Mouse (Mus musculus) forebrain, embryonic 12.5 days (tissue): ENCODE measurements at regions not wholly inside any gene's neighbourhood (a gene's known extent, or its start where the extent isn't known, plus 50 kb on each side); places are given as distances from the start of the nearest gene placed in this dataset.

Source experiments
- ATAC-seq: fragments of 200-750 bp; cut with Nextera tagmentation; 2 replicates; pipeline ENCODE4 v1.8.0; 2017; ENCODE audit warnings: moderate TSS enrichment; ENCODE audit not compliant: low FRiP score
- H3K27ac ChIP-seq: fragments of 300-500 bp; sonication (generic); 2 replicates; pipeline ENCODE4 v1.5.1; 2016; ENCODE audit warnings: mild to moderate bottlenecking
- H3K27me3 ChIP-seq: fragments of 300-500 bp; sonication (generic); 2 replicates; pipeline ENCODE4 v1.6.1; 2016; ENCODE audit warnings: mild to moderate bottlenecking
- H3K36me3 ChIP-seq: fragments of 300-500 bp; sonication (generic); replicated peaks from 2 replicates; pipeline ENCODE4 v1.6.1; 2016; ENCODE audit warnings: mild to moderate bottlenecking
- H3K4me1 ChIP-seq: fragments of 300-500 bp; sonication (generic); 2 replicates; pipeline ENCODE4 v1.6.1; 2016
- H3K4me2 ChIP-seq: fragments of 300-500 bp; sonication (generic); 2 replicates; pipeline ENCODE4 v1.6.1; 2016; ENCODE audit warnings: mild to moderate bottlenecking, moderate library complexity
- H3K4me3 ChIP-seq: fragments of 300-500 bp; sonication (generic); replicated peaks from 2 replicates; pipeline ENCODE4 v1.5.1; 2016; ENCODE audit warnings: mild to moderate bottlenecking
- H3K9ac ChIP-seq: fragments of 300-500 bp; sonication (generic); 2 replicates; pipeline ENCODE4 v1.6.1; 2016; ENCODE audit warnings: mild to moderate bottlenecking
- H3K9me3 ChIP-seq: fragments of 300-500 bp; sonication (generic); 2 replicates; pipeline ENCODE4 v1.6.1; 2016
- WGBS: fragments of 180-500 bp; shearing (Covaris S2); methylation state at CpG from one replicate; pipeline ENCODE4 v1.1.7; 2016; 5-methylcytosine and 5-hydroxymethylcytosine counted together

- ATAC-seq: no peak
- WGBS: 71% methylated on average over 5 of the region's 5 CpGs
- Histone ChIP-seq H3K4me1 (no peaks in the 10 kb centered on the region), H3K36me3 (no peaks in the 10 kb centered on the region), H3K9me3 (no peaks in the 10 kb centered on the region), H3K9ac (no peak overlapping the region), H3K27ac (no peak overlapping the region), H3K27me3 (no peaks in the 10 kb centered on the region), H3K4me3 (no peak overlapping the region), H3K4me2 (no peak overlapping the region)
These were observed 178.5 kb upstream of the Ntf3 start for GRCm38 (mm10) chr6:126345221-126345620.

- 66% methylated on average over 10 of the region's 10 CpGs for WGBS
- no peaks in the 10 kb centered on the region for H3K36me3 ChIP-seq
- H3K9me3 ChIP-seq: no peaks in the 10 kb centered on the region
- 0 out of 2 replicates have a peak, but pooled peaks cover 3% of the 10 kb centered on the region for H3K27me3 ChIP-seq
- H3K27ac ChIP-seq: no peak overlapping the region
- H3K4me3 ChIP-seq: no peak overlapping the region
- H3K4me2 ChIP-seq: no peak overlapping the region
- H3K4me1 ChIP-seq: no peaks in the 10 kb centered on the region
- H3K9ac ChIP-seq: no peak overlapping the region
- ATAC-seq: no peak
These were observed 173.4 kb upstream of the Ntf3 start for GRCm38 (mm10) chr6:126340098-126340610.

GRCm38 (mm10) chr6:126337711-126338110 lies 171.0 kb upstream of the Ntf3 start:
- no peak overlapping the region for H3K27ac ChIP-seq
- H3K36me3 ChIP-seq: no peaks in the 10 kb centered on the region
- ATAC-seq: no peak
- H3K9me3 ChIP-seq: no peaks in the 10 kb centered on the region
- 0 out of 2 replicates have a peak, but pooled peaks cover 3% of the 10 kb centered on the region for H3K27me3 ChIP-seq
- no peak overlapping the region for H3K4me2 ChIP-seq
- H3K4me3 ChIP-seq: no peak overlapping the region
- H3K9ac ChIP-seq: no peak overlapping the region
- WGBS: 90% methylated on average over 8 of the region's 8 CpGs
- H3K4me1 ChIP-seq: no peaks in the 10 kb centered on the region

- no peak overlapping the region for H3K4me3 ChIP-seq
- 0 out of 2 replicates have a peak, but pooled peaks cover 3% of the 10 kb centered on the region for H3K27me3 ChIP-seq
- H3K9ac ChIP-seq: no peak overlapping the region
- no peaks in the 10 kb centered on the region for H3K4me1 ChIP-seq
- no peaks in the 10 kb centered on the region for H3K36me3 ChIP-seq
- no peak overlapping the region for H3K27ac ChIP-seq
- WGBS: 72% methylated on average over 8 of the region's 8 CpGs
- H3K9me3 ChIP-seq: no peaks in the 10 kb centered on the region
- ATAC-seq: no peak
- H3K4me2 ChIP-seq: no peak overlapping the region
These were observed 167.5 kb upstream of the Ntf3 start for GRCm38 (mm10) chr6:126334258-126334657.

GRCm38 (mm10) chr6:126327187-126327586 lies 160.5 kb upstream of the Ntf3 start:
- no peaks in the 10 kb centered on the region for H3K9me3 ChIP-seq
- H3K4me3 ChIP-seq: no peak overlapping the region
- H3K27ac ChIP-seq: no peak overlapping the region
- no peaks in the 10 kb centered on the region for H3K4me1 ChIP-seq
- no peak overlapping the region for H3K4me2 ChIP-seq
- no peak for ATAC-seq
- H3K9ac ChIP-seq: no peak overlapping the region
- WGBS: 93% methylated on average over 2 of the region's 2 CpGs
- H3K36me3 ChIP-seq: no peaks in the 10 kb centered on the region
- no peaks in the 10 kb centered on the region for H3K27me3 ChIP-seq

GRCm38 (mm10) chr6:126318523-126318922 lies 151.8 kb upstream of the Ntf3 start:
- no peak for ATAC-seq
- WGBS: 67% methylated on average over 2 of the region's 2 CpGs

GRCm38 (mm10) chr6:126310786-126311480 lies 144.2 kb upstream of the Ntf3 start:
- Histone ChIP-seq H3K4me2 (no peak overlapping the region), H3K9ac (no peak overlapping the region), H3K4me3 (no peak overlapping the region), H3K27ac (no peak overlapping the region), H3K36me3 (no peaks in the 10 kb centered on the region), H3K27me3 (no peaks in the 10 kb centered on the region), H3K9me3 (no peaks in the 10 kb centered on the region), H3K4me1 (no peaks in the 10 kb centered on the region)
- 52% methylated on average over 3 of the region's 3 CpGs for WGBS
- no peak for ATAC-seq

More at GRCm38 (mm10) chr6:126318523-126318922, 151.8 kb upstream of the Ntf3 start:
- Histone ChIP-seq H3K4me1 (no peaks in the 10 kb centered on the region), H3K4me3 (no peak overlapping the region), H3K9ac (no peak overlapping the region), H3K36me3 (no peaks in the 10 kb centered on the region), H3K27ac (no peak overlapping the region), H3K9me3 (no peaks in the 10 kb centered on the region), H3K4me2 (no peak overlapping the region), H3K27me3 (no peaks in the 10 kb centered on the region)

- Histone ChIP-seq H3K9ac (no peak overlapping the region), H3K4me1 (no peaks in the 10 kb centered on the region), H3K27ac (no peak overlapping the region), H3K4me3 (no peak overlapping the region), H3K4me2 (no peak overlapping the region), H3K9me3 (no peaks in the 10 kb centered on the region), H3K27me3 (no peaks in the 10 kb centered on the region), H3K36me3 (no peaks in the 10 kb centered on the region)
- WGBS: 71% methylated on average over 3 of the region's 3 CpGs
- ATAC-seq: no peak
These were observed 136.4 kb upstream of the Ntf3 start for GRCm38 (mm10) chr6:126303086-126303485.

GRCm38 (mm10) chr6:126291581-126291980 lies 124.9 kb upstream of the Ntf3 start:
- no peak overlapping the region for H3K4me2 ChIP-seq
- no peak for ATAC-seq
- H3K4me1 ChIP-seq: no peaks in the 10 kb centered on the region
- no peaks in the 10 kb centered on the region for H3K9me3 ChIP-seq
- H3K36me3 ChIP-seq: no peaks in the 10 kb centered on the region
- no peaks in the 10 kb centered on the region for H3K27me3 ChIP-seq
- 87% methylated on average over 2 of the region's 2 CpGs for WGBS
- H3K4me3 ChIP-seq: no peak overlapping the region
- no peak overlapping the region for H3K9ac ChIP-seq
- H3K27ac ChIP-seq: no peak overlapping the region

GRCm38 (mm10) chr6:126287166-126287565 lies 120.5 kb upstream of the Ntf3 start:
- H3K9ac ChIP-seq: no peak overlapping the region
- no peaks in the 10 kb centered on the region for H3K27me3 ChIP-seq
- H3K36me3 ChIP-seq: no peaks in the 10 kb centered on the region
- no peaks in the 10 kb centered on the region for H3K9me3 ChIP-seq
- WGBS: 76% methylated on average over 4 of the region's 4 CpGs
- no peaks in the 10 kb centered on the region for H3K4me1 ChIP-seq
- H3K27ac ChIP-seq: no peak overlapping the region
- H3K4me3 ChIP-seq: no peak overlapping the region
- no peak for ATAC-seq
- H3K4me2 ChIP-seq: no peak overlapping the region

- H3K4me2 ChIP-seq: no peak overlapping the region
- H3K36me3 ChIP-seq: no peaks in the 10 kb centered on the region
- no peaks in the 10 kb centered on the region for H3K27me3 ChIP-seq
- 86% methylated on average over 2 of the region's 2 CpGs for WGBS
- no peak overlapping the region for H3K27ac ChIP-seq
- ATAC-seq: no peak
- H3K9ac ChIP-seq: no peak overlapping the region
- no peaks in the 10 kb centered on the region for H3K4me1 ChIP-seq
- no peaks in the 10 kb centered on the region for H3K9me3 ChIP-seq
- no peak overlapping the region for H3K4me3 ChIP-seq
These were observed 119.5 kb upstream of the Ntf3 start for GRCm38 (mm10) chr6:126286201-126286600.

- Histone ChIP-seq H3K36me3 (no peaks in the 10 kb centered on the region), H3K9ac (no peak overlapping the region), H3K4me2 (no peak overlapping the region), H3K9me3 (no peaks in the 10 kb centered on the region), H3K27me3 (no peaks in the 10 kb centered on the region), H3K4me1 (no peaks in the 10 kb centered on the region), H3K27ac (no peak overlapping the region), H3K4me3 (no peak overlapping the region)
- ATAC-seq: no peak
- 74% methylated on average over 7 of the region's 7 CpGs for WGBS
These were observed 117.7 kb upstream of the Ntf3 start for GRCm38 (mm10) chr6:126284409-126284808.

GRCm38 (mm10) chr6:126280352-126280751 lies 113.6 kb upstream of the Ntf3 start:
- no peak overlapping the region for H3K9ac ChIP-seq
- H3K9me3 ChIP-seq: no peaks in the 10 kb centered on the region
- H3K36me3 ChIP-seq: no peaks in the 10 kb centered on the region
- WGBS: 91% methylated on average over 3 of the region's 3 CpGs
- H3K4me1 ChIP-seq: no peaks in the 10 kb centered on the region
- no peak overlapping the region for H3K27ac ChIP-seq
- no peak overlapping the region for H3K4me3 ChIP-seq
- ATAC-seq: no peak
- no peaks in the 10 kb centered on the region for H3K27me3 ChIP-seq
- no peak overlapping the region for H3K4me2 ChIP-seq
